Mouse (Mus musculus): ENCODE results near the gene Olfr444. TPM values are rescaled to one million over a fixed set of nuclear protein-coding genes. Genes with fewer than 3 reads are reported as not detected.

Olfr444 gene
- total RNA-seq (2015; ENCODE audit: low replicate concordance) (not detected in 2 replicates), total RNA-seq (2017; ENCODE audit: low replicate concordance) (not detected in 2 replicates)

GRCm38 (mm10) chr6:42948767-42949166 is at the start of gene Olfr444:
Olfr444 (plus strand) TSS chr6:42949067.
- no peak for ATAC-seq (replicated peaks; ENCODE audit: low FRiP score, poor library complexity, severe bottlenecking)

- ATAC-seq (replicated peaks; ENCODE audit: low FRiP score, poor library complexity, severe bottlenecking): no peak
Measured at GRCm38 (mm10) chr6:42900345-42900744, 48.5 kb upstream of the Olfr444 start.

DNA sequence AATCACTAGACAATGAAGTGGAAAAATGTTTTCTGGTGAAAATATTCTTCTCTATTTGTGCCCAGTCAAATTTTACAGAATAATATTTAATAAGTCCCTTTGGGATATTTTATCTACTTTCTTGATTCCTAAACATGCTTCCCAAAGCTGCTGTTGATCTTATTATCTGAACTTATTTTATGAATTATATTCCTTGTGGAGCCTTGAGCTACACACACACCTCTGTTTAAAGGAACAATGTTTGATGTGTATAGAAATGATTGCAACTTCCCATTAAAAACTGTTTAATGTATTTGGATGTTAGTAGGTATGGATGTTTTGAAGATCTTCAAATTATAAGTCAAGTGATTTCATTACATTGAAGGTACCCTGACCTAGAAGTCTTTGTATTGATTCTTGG is 40.3 kb upstream of the Olfr444 start, which contains the start of gene Olfr447:
Olfr447 (plus strand) TSS at position 301 of the 400 bp plus-strand sequence.
- ATAC-seq (replicated peaks; ENCODE audit: low FRiP score, poor library complexity, severe bottlenecking): no peak

DNA sequence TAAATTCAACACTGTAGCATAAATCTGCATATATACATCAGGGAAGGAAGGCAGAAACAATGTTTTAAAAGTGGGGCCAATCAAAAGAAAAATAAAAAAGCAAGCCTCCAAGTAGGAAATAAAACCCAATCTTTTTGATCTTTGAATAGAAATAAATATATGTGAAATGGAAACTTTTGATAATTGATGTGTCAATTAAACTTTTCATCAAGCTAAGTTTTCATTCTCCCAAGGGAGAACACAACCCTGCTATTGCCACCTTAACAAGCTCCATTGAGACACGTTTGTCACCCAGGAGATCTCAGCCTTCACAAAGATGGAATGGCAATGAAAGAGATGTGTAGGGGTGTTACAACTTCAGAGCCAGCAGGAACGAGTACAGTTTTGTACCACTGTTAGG is 27.8 kb upstream of the Olfr444 start, which contains the start of gene Olfr446:
Olfr446 (plus strand) TSS at position 301 of the 400 bp plus-strand sequence.
- ATAC-seq (replicated peaks; ENCODE audit: low FRiP score, poor library complexity, severe bottlenecking): no peak

DNA sequence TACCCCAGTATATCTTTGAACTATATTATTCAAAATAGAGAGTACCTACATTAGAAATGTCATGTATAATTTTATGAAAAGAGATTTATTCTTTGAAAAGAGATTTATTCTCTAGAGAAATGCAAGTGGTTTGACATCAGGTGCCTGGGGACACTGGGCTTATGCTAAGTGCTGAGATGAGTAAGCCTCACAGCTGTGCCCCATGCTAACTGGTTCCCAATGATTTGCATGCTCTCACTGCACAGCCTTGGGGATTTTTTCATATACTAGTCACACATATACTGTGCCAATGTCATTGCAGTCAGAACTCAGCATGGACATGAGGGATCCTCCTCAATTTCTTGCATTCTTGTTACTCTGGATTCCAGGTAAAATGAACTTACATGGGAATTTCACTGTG is 31.5 kb downstream of the Olfr444 start:
- ATAC-seq (replicated peaks; ENCODE audit: low FRiP score, poor library complexity, severe bottlenecking): no peak

Other genes starting within 250 kb of the Olfr444 start
- not detected in 2 replicates for gene Tcaf1, start 239.0 kb upstream of the Olfr444 start, total RNA-seq (2015; ENCODE audit: low replicate concordance)
- gene Tcaf1, start 239.0 kb upstream of the Olfr444 start, total RNA-seq (2017; ENCODE audit: low replicate concordance): not detected in 2 replicates
- gene Olfr453, start 209.7 kb upstream of the Olfr444 start, total RNA-seq (2015; ENCODE audit: low replicate concordance): not detected in 2 replicates
- not detected in 2 replicates for gene Olfr453, start 209.7 kb upstream of the Olfr444 start, total RNA-seq (2017; ENCODE audit: low replicate concordance)
- gene Olfr38, start 192.7 kb upstream of the Olfr444 start, total RNA-seq (2015; ENCODE audit: low replicate concordance): not detected in 2 replicates
- gene Olfr38, start 192.7 kb upstream of the Olfr444 start, total RNA-seq (2017; ENCODE audit: low replicate concordance): not detected in 2 replicates
- not detected in 2 replicates for gene Olfr452, start 164.0 kb upstream of the Olfr444 start, total RNA-seq (2015; ENCODE audit: low replicate concordance)
- not detected in 2 replicates for gene Olfr452, start 164.0 kb upstream of the Olfr444 start, total RNA-seq (2017; ENCODE audit: low replicate concordance)
- gene Olfr450, start 137.1 kb upstream of the Olfr444 start, total RNA-seq (2015; ENCODE audit: low replicate concordance): not detected in 2 replicates
- not detected in 2 replicates for gene Olfr450, start 137.1 kb upstream of the Olfr444 start, total RNA-seq (2017; ENCODE audit: low replicate concordance)
- gene Olfr449, start 114.7 kb upstream of the Olfr444 start, total RNA-seq (2015; ENCODE audit: low replicate concordance): not detected in 2 replicates
- gene Olfr449, start 114.7 kb upstream of the Olfr444 start, total RNA-seq (2017; ENCODE audit: low replicate concordance): not detected in 2 replicates
- not detected in 2 replicates for gene Olfr448, start 58.6 kb upstream of the Olfr444 start, total RNA-seq (2015; ENCODE audit: low replicate concordance)
- gene Olfr448, start 58.6 kb upstream of the Olfr444 start, total RNA-seq (2017; ENCODE audit: low replicate concordance): not detected in 2 replicates
- not detected in 2 replicates for gene Olfr447, start 40.2 kb upstream of the Olfr444 start, total RNA-seq (2015; ENCODE audit: low replicate concordance)
- not detected in 2 replicates for gene Olfr447, start 40.2 kb upstream of the Olfr444 start, total RNA-seq (2017; ENCODE audit: low replicate concordance)
- not detected in 2 replicates for gene Olfr446, start 27.7 kb upstream of the Olfr444 start, total RNA-seq (2015; ENCODE audit: low replicate concordance)
- not detected in 2 replicates for gene Olfr446, start 27.7 kb upstream of the Olfr444 start, total RNA-seq (2017; ENCODE audit: low replicate concordance)
- not detected in 2 replicates for gene Olfr441, start 157.3 kb downstream of the Olfr444 start, total RNA-seq (2015; ENCODE audit: low replicate concordance)
- not detected in 2 replicates for gene Olfr441, start 157.3 kb downstream of the Olfr444 start, total RNA-seq (2017; ENCODE audit: low replicate concordance)
- not detected in 2 replicates for gene Olfr237-ps1, start 197.5 kb downstream of the Olfr444 start, total RNA-seq (2015; ENCODE audit: low replicate concordance)
- not detected in 2 replicates for gene Olfr237-ps1, start 197.5 kb downstream of the Olfr444 start, total RNA-seq (2017; ENCODE audit: low replicate concordance)
- not detected in 2 replicates for gene Olfr437, start 214.2 kb downstream of the Olfr444 start, total RNA-seq (2015; ENCODE audit: low replicate concordance)
- not detected in 2 replicates for gene Olfr437, start 214.2 kb downstream of the Olfr444 start, total RNA-seq (2017; ENCODE audit: low replicate concordance)
- not detected in 2 replicates for gene Olfr13, start 223.1 kb downstream of the Olfr444 start, total RNA-seq (2015; ENCODE audit: low replicate concordance)
- not detected in 2 replicates for gene Olfr13, start 223.1 kb downstream of the Olfr444 start, total RNA-seq (2017; ENCODE audit: low replicate concordance)
- gene Olfr435, start 248.1 kb downstream of the Olfr444 start, total RNA-seq (2015; ENCODE audit: low replicate concordance): not detected in 2 replicates
- not detected in 2 replicates for gene Olfr435, start 248.1 kb downstream of the Olfr444 start, total RNA-seq (2017; ENCODE audit: low replicate concordance)